Mouse (Mus musculus): ENCODE data around the gene Trmu. TPM values are rescaled to one million over a fixed set of nuclear protein-coding genes. Genes with fewer than 3 reads are reported as not detected.

Trmu gene
- polyA plus RNA-seq, 2 experiments: 12.7 to 15.2 TPM

- Histone ChIP-seq H3K4me1 (replicated peaks; ENCODE audit: control insufficient read depth in 2 of 2, insufficient read depth in 2 of 2, low read length in 1 of 2) (peaks cover 3 to 4% of the 10 kb centered on the region in 2 experiments; a peak in 1 of 4 replicates), H3K36me3 (replicated peaks; ENCODE audit: control insufficient read depth, insufficient read depth, low read depth) (no peaks in the 10 kb centered on the region), H3K27me3 (ENCODE audit: control insufficient read depth, insufficient read depth, low read length) (no peaks in the 10 kb centered on the region), H3K27ac (no peak overlapping the region), H3K4me3 (ENCODE audit: insufficient read depth in 1 of 2, low read depth in 2 of 2, low read length in 2 of 2) (no peak overlapping the region), H3K4me2 (ENCODE audit: low read depth) (no peak overlapping the region), H3K9me3 (ENCODE audit: control insufficient read depth, low read length) (no peaks in the 10 kb centered on the region), H3K9ac (replicated peaks) (no peak overlapping the region)
- TF ChIP-seq CTCF (IDR thresholded peaks at IDR 0.05; ENCODE audit: low read depth): no peak
- TF ChIP-seq EP300 (IDR thresholded peaks at IDR 0.05; ENCODE audit: low read depth): no peak
- 55% methylated on average over 5 of the region's 5 CpGs for WGBS (ENCODE audit: insufficient replicate concordance)
- ATAC-seq (ENCODE audit: insufficient read depth) (no peak), DNase-seq (ENCODE audit: low read depth in 3 of 3, low spot score in 3 of 3) (no peak)
Measured at GRCm38 (mm10) chr15:85836887-85837286, 42.2 kb upstream of the Trmu start.

DNA sequence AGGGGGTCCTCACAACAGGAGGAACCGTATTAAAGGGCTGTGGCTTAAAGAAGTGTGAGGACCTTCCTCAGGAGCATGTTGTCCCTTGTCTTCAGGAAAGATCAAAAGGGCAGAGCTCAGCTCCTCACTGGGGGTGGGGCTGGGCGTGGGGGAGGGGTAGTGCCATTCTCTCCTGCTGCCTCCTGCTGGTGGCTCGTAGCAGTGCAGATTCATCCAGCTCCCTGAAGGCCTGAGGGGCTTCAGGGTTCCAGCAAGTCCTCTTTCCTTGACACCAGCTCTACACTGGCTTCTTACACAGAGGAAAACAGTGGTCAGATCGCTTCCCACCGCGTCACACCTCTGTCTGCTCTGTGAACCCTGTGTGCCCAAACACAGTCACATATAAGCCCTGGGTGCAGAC, 38.1 kb upstream of the Trmu start:
- Histone ChIP-seq H3K4me3 (ENCODE audit: insufficient read depth in 1 of 2, low read depth in 2 of 2, low read length in 2 of 2) (no peak overlapping the region), H3K9me3 (ENCODE audit: control insufficient read depth, low read length) (no peaks in the 10 kb centered on the region), H3K9ac (replicated peaks) (no peak overlapping the region), H3K4me2 (ENCODE audit: low read depth) (no peak overlapping the region), H3K27me3 (ENCODE audit: control insufficient read depth, insufficient read depth, low read length) (no peaks in the 10 kb centered on the region), H3K36me3 (replicated peaks; ENCODE audit: control insufficient read depth, insufficient read depth, low read depth) (no peaks in the 10 kb centered on the region), H3K4me1 (replicated peaks; ENCODE audit: control insufficient read depth in 2 of 2, insufficient read depth in 2 of 2, low read length in 1 of 2) (peaks cover 0 to 4% of the 10 kb centered on the region in 2 experiments; a peak in 1 of 4 replicates), H3K27ac (no peak overlapping the region)
- 43% methylated on average over 6 of the region's 6 CpGs for WGBS (ENCODE audit: insufficient replicate concordance)
- TF ChIP-seq CTCF (IDR thresholded peaks at IDR 0.05; ENCODE audit: low read depth) (peak; percentile 76), EP300 (IDR thresholded peaks at IDR 0.05; ENCODE audit: low read depth) (no peak)
- ATAC-seq (ENCODE audit: insufficient read depth): peak; percentile 14; the same call in 1 of the 2 replicates
- DNase-seq (ENCODE audit: low read depth in 3 of 3, low spot score in 3 of 3): no peak

GRCm38 (mm10) chr15:85841796-85842360, 37.2 kb upstream of the Trmu start:
- H3K9ac ChIP-seq (replicated peaks): no peak overlapping the region
- TF ChIP-seq CTCF (IDR thresholded peaks at IDR 0.05; ENCODE audit: low read depth) (no peak), EP300 (IDR thresholded peaks at IDR 0.05; ENCODE audit: low read depth) (no peak)
- no peaks in the 10 kb centered on the region for H3K9me3 ChIP-seq (ENCODE audit: control insufficient read depth, low read length)
- no peak overlapping the region for H3K4me3 ChIP-seq (ENCODE audit: insufficient read depth in 1 of 2, low read depth in 2 of 2, low read length in 2 of 2)
- DNase-seq (ENCODE audit: low read depth in 3 of 3, low spot score in 3 of 3) (no peak), ATAC-seq (ENCODE audit: insufficient read depth) (peak; percentile 64; the same call in 1 of the 2 replicates)
- no peak overlapping the region for H3K27ac ChIP-seq
- H3K4me1 ChIP-seq (replicated peaks; ENCODE audit: control insufficient read depth in 2 of 2, insufficient read depth in 2 of 2, low read length in 1 of 2): peaks cover 0 to 4% of the 10 kb centered on the region in 2 experiments; a peak in 1 of 4 replicates
- H3K36me3 ChIP-seq (replicated peaks; ENCODE audit: control insufficient read depth, insufficient read depth, low read depth): no peaks in the 10 kb centered on the region
- no peak overlapping the region for H3K4me2 ChIP-seq (ENCODE audit: low read depth)
- WGBS (ENCODE audit: insufficient replicate concordance): 49% methylated on average over 5 of the region's 5 CpGs
- no peaks in the 10 kb centered on the region for H3K27me3 ChIP-seq (ENCODE audit: control insufficient read depth, insufficient read depth, low read length)

DNA sequence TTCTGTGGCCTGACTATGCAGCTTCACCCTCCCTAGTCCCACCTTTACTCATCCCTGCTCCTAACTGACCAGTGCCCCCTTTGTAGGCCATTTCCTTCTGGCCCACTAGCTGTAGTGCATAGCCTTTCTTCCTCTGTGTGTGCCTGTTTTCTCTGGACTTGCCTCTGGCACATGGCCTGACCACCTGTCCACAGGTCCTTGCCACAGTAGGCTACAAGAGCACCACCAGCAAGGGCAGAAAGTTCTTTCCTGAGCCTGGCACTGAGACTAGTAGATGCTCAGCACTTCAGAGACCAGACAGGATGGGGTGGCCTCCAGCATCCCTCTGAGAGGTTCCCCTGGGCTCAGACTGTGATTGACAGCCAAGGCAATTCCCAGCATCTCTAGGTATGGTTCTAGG, 34.0 kb upstream of the Trmu start:
- H3K27me3 ChIP-seq (ENCODE audit: control insufficient read depth, insufficient read depth, low read length): no peaks in the 10 kb centered on the region
- ATAC-seq (ENCODE audit: insufficient read depth): no peak
- no peak overlapping the region for H3K4me2 ChIP-seq (ENCODE audit: low read depth)
- H3K36me3 ChIP-seq (replicated peaks; ENCODE audit: control insufficient read depth, insufficient read depth, low read depth): no peaks in the 10 kb centered on the region
- no peak for DNase-seq (ENCODE audit: low read depth in 3 of 3, low spot score in 3 of 3)
- no peak overlapping the region for H3K9ac ChIP-seq (replicated peaks)
- H3K4me1 ChIP-seq (replicated peaks; ENCODE audit: control insufficient read depth in 2 of 2, insufficient read depth in 2 of 2, low read length in 1 of 2): peaks cover 0 to 4% of the 10 kb centered on the region in 2 experiments; a peak in 1 of 4 replicates
- no peak overlapping the region for H3K4me3 ChIP-seq (ENCODE audit: insufficient read depth in 1 of 2, low read depth in 2 of 2, low read length in 2 of 2)
- no peak for TF ChIP-seq EP300 (IDR thresholded peaks at IDR 0.05; ENCODE audit: low read depth)
- TF ChIP-seq CTCF (IDR thresholded peaks at IDR 0.05; ENCODE audit: low read depth): no peak
- H3K27ac ChIP-seq: no peak overlapping the region
- H3K9me3 ChIP-seq (ENCODE audit: control insufficient read depth, low read length): no peaks in the 10 kb centered on the region

DNA sequence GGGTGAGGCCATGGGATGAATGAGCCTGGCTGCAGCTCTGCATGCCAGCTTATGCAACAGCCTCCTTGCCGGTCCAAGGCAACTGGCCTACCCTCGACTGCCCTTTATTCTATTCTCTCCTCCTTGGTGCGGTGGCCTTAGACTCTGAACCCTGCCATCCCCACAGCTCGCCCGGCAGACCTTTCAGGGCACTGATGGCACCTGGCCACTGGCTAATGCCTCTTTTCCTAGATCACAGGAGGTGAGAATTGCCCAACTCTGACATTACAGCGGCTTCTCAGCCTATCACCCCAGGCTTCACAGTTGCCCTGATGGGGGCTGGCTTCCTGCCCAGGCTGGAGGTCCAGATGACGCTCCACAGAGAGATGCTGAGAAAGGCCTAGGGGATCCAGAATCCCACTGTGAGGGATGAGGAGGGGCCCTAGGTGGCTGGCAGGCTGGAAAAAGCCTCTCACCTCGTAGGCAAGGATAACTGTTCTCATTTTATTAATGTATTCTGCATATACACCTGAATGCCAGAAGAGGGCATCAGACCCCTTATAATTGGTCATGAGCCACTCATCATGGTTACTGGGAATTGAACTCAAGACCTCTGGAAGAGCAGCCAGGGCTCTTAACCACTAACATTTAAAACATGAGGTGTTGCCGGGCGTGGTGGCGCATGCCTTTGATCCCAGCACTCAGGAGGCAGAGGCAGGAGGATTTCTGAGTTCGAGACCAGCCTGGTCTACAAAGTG, 27.3 kb upstream of the Trmu start:
- Histone ChIP-seq H3K9ac (replicated peaks) (no peak overlapping the region), H3K4me1 (replicated peaks; ENCODE audit: control insufficient read depth in 2 of 2, insufficient read depth in 2 of 2, low read length in 1 of 2) (no peaks in the 10 kb centered on the region), H3K27ac (no peak overlapping the region), H3K4me3 (ENCODE audit: insufficient read depth in 1 of 2, low read depth in 2 of 2, low read length in 2 of 2) (no peak overlapping the region), H3K27me3 (ENCODE audit: control insufficient read depth, insufficient read depth, low read length) (no peaks in the 10 kb centered on the region), H3K36me3 (replicated peaks; ENCODE audit: control insufficient read depth, insufficient read depth, low read depth) (no peaks in the 10 kb centered on the region), H3K4me2 (ENCODE audit: low read depth) (no peak overlapping the region), H3K9me3 (ENCODE audit: control insufficient read depth, low read length) (no peaks in the 10 kb centered on the region)
- no peak for TF ChIP-seq EP300 (IDR thresholded peaks at IDR 0.05; ENCODE audit: low read depth)
- peak; percentile 39; the same call in 1 of the 2 replicates for TF ChIP-seq CTCF (IDR thresholded peaks at IDR 0.05; ENCODE audit: low read depth)
- no peak for DNase-seq (ENCODE audit: low read depth in 3 of 3, low spot score in 3 of 3)
- WGBS (ENCODE audit: insufficient replicate concordance): 68% methylated on average over 12 of the region's 12 CpGs
- no peak for ATAC-seq (ENCODE audit: insufficient read depth)
